Mouse (Mus musculus): ENCODE data around the gene Tymp.

Tymp gene

DNA sequence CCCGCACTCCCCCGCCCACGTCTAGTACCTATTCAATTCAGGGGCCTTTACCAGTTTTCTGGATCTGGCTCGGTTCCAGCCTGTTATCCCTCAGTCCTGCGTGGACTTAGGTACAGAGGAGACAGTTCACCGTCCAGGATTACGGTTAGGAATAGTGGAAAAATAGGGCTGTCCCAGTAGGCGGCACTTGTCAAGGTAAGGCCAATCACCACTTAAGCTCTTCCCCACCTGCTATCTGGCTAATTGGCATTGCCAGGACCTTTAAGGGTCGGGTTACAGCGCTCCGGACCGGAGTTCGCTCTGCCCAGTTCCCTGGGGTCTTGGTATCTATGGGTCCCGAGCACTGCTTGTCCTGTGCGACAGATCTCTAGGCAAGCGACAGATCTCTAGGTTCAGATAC, at the start of gene Tymp:
Gene Tymp, minus strand, starts transcription at position 83 of the 400 bp plus-strand sequence.
- no peak for DNase-seq

GRCm38 (mm10) chr15:89425711-89426121, 48.9 kb upstream of the Tymp start, which contains the start of gene Cpt1b:
Gene Cpt1b (minus strand): TSS chr15:89425863.
- DNase-seq = no peak

- no peak for DNase-seq
Measured at GRCm38 (mm10) chr15:89424621-89425020, 47.8 kb upstream of the Tymp start.

GRCm38 (mm10) chr15:89421938-89422337, 45.1 kb upstream of the Tymp start:
- peak; percentile 23 for DNase-seq

DNA sequence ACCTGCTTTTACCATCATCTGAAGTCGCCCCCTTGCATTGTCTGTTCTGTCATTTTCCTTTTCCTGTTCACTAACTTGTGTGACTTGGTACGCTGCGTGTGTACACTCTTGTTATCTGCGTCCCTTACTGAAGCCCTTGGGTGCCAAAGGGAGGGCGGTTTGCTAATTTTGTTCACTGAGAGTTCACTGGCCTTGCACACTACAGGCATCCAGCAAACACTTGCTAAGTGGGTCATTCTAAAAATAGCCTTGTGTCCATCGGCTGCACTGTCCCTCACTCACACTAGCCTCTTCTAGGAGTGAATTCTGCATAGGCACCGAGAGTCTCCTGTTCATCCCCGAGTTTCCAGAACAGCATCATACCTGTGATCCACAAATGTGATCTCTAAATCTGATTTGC, 38.4 kb upstream of the Tymp start:
- no peak for DNase-seq

DNA sequence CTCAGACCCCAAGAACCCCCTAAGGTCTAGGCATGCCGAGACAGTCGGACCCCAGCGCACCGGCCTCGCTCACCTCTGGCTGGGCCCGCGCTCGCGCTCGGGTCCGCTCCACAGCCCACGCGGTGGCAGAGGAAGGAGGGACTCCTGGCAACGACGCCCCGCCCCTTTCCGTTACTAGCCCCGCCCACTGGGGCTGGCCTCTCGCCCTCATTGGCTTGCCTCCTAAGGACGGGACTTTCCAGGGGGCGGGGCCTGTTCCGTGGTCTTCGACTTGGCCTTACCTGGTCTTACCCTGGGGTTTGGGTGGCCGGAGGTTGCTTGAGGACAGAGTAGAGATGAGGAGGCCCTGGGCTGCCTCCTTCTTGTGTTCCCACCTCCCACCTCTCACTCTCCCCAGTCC, 33.3 kb upstream of the Tymp start, which contains the start of gene Syce3:
Gene Syce3, minus strand, starts transcription at position 386 of the 400 bp plus-strand sequence.
- no peak for DNase-seq

GRCm38 (mm10) chr15:89406691-89407090, 29.9 kb upstream of the Tymp start:
- DNase-seq = no peak

- DNase-seq = no peak
Measured at GRCm38 (mm10) chr15:89404831-89405623, 28.2 kb upstream of the Tymp start.

GRCm38 (mm10) chr15:89402471-89402870, 25.6 kb upstream of the Tymp start:
- no peak for DNase-seq

GRCm38 (mm10) chr15:89399716-89400115, 22.9 kb upstream of the Tymp start:
- DNase-seq = no peak

- no peak for DNase-seq
Measured at GRCm38 (mm10) chr15:89398146-89398545, 21.3 kb upstream of the Tymp start.

DNA sequence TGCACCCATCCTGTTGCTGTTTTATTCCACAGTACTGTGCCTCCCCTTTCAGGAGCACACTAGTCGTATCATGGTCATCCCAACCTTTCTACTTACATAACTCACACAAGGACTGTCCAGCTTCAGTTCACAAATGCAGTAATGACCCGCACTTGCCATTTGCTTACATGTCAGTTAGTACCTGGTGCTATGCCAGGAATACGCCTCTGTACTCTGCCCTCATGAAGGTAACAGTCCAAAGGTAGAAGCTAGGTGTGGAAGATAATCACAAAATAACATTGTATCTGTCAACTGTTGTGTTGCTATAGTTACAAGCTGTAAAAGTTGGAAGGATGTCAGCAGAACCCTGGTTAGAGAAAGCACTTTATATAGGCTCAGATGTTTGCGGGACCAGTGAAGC, 20.0 kb upstream of the Tymp start:
- DNase-seq = no peak

DNA sequence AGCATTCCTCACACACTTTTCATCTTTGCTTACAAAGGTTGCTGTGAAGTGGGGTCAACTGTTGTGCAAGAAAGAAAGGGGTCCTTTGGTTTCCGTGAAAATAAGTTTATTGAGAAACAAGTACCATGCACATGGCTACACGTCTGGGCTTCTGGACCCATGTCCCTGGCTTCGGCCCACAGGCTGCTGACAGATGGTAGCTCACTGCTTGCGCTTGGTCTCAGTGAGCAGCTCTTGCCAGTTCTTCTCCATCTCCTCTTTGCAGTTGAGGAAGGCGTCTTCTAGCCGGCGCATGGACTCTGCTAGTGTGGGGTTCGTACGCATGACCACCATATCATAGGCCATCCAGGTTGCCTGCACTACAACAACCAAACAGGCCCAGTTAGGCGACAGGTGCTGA, 13.2 kb upstream of the Tymp start:
- no peak for DNase-seq

- no peak for DNase-seq
Measured at GRCm38 (mm10) chr15:89387127-89387526, 10.3 kb upstream of the Tymp start.

- no peak for DNase-seq
Measured at GRCm38 (mm10) chr15:89384617-89385016, 7.8 kb upstream of the Tymp start, which contains the start of gene Klhdc7b. Gene Klhdc7b (plus strand): TSS chr15:89384917.

GRCm38 (mm10) chr15:89379429-89379828, 2.6 kb upstream of the Tymp start:
- peak; percentile 61 for DNase-seq

- peak; percentile 84 for DNase-seq
Measured at GRCm38 (mm10) chr15:89378831-89379401, 2.1 kb upstream of the Tymp start, which contains the start of gene Odf3b. Gene Odf3b (minus strand): TSS chr15:89379282.

DNA sequence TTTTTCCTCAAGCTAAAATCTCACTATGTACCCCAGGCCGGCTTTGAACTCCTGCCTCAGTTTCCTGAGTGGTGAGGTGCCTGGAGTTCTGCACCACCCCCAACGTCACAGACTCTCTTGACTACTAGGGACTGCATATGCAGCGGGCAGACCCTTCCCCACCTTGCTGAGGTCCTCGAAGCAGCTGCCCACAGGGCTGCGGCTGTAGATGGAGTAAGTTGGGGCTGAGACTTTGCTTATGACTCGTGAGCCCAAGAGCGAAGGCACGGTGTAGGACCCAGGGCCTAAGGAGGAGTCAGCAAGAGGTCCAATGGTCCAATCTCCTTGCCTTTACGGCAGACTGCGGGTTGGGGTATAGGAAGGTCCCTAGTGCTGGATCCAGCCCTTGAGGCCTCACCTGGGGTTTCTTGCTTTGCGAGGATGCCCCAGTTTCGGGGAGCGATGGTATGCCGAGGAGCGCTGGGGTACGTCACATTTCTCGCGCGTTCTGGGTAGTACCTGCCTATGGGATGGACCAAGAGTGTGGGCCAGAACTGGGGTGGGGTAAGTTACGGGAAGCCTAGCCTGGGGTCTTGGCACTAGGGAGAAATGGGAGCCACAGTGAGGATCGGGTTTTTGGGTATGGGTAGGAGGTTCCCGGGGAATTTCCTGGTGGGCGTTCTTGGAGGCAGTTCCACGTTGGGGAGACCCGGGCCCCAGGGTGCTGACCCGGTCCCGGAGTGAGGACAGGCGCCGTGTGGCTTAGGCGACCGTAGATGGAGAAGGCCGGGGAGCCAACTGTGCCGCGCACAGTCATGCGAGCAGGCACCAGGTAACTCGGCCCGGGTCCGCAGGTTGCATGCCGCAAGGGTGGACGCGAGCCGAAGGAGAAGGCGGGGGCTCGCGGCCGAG, 1.3 kb upstream of the Tymp start:
- no peak for DNase-seq

GRCm38 (mm10) chr15:89377362-89377761, 523 bp upstream of the Tymp start:
- DNase-seq = no peak

- no peak for DNase-seq
Measured at GRCm38 (mm10) chr15:89376040-89376439, 799 bp downstream of the Tymp start.

DNA sequence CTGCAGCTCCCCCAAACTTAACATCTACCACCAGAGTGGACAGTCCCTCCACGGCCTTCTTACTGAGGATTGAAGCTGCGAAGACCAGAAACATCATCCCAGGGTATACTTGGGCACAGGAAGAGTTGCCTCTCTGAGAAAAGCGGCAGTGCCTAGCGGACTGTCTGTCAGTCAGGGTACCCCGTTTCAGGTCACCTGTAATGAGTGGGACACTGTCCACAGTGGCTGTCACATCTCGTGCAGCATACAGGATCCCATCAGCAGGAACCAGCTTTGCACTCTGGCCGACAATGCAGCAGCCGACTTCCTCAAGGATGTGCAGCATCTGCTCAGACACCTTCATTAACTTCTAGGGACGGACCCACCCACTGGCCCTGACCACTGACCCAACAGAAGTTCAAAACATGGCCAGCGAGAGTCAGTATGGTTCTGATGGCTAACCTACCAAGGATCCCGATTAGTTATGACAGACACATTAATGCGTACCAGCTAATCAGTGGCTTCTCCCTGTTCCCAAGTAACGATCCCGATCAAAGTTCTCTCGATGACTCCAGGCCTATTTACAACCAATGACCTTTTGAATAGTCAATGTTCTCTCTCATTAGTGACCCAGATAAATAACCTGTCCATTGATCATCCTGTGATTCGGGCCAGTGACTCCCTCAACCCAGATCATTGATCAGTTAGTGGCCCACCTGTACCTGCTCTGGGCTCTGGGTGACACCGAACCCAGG, 1.9 kb downstream of the Tymp start:
- DNase-seq = no peak

GRCm38 (mm10) chr15:89374340-89374739, 2.5 kb downstream of the Tymp start:
- no peak for DNase-seq
